Mouse (Mus musculus) lung, embryonic 16.5 days (tissue): ENCODE measurements around the gene Ccdc151. TPM values are rescaled to one million over a fixed set of nuclear protein-coding genes. Genes with fewer than 3 reads are reported as not detected.
A peak's percentile ranks its signal among the peaks of the same experiment; 100 is the strongest.

Experiments
- ATAC-seq: fragments of 200-750 bp; cut with Nextera tagmentation; 2 replicates; pipeline ENCODE4 v1.8.0; 2017; ENCODE audit warnings: low read depth, mild to moderate bottlenecking, moderate library complexity
- H3K27ac ChIP-seq: fragments of 300-500 bp; sonication (generic); 2 replicates; pipeline ENCODE4 v1.5.1; 2014; ENCODE audit warnings: mild to moderate bottlenecking, control low read depth, low read length
- H3K27me3 ChIP-seq: fragments of 300-500 bp; sonication (generic); 2 replicates; pipeline ENCODE4 v1.6.1; 2014; ENCODE audit warnings: low read depth, low read length, mixed read lengths; ENCODE audit not compliant: control insufficient read depth, insufficient read depth
- H3K36me3 ChIP-seq: fragments of 300-500 bp; sonication (generic); 2 replicates; pipeline ENCODE4 v1.6.1; 2014; ENCODE audit warnings: low read length; ENCODE audit not compliant: control insufficient read depth, insufficient read depth
- H3K4me1 ChIP-seq: fragments of 300-500 bp; sonication (generic); replicated peaks from 2 replicates; pipeline ENCODE4 v1.6.1; 2014; ENCODE audit warnings: low read length, mixed read lengths; ENCODE audit not compliant: control insufficient read depth, insufficient read depth
- H3K4me2 ChIP-seq: fragments of 300-500 bp; sonication (generic); 2 replicates; pipeline ENCODE4 v1.6.1; 2014; ENCODE audit warnings: low read depth, low read length, control low read depth
- H3K4me3 ChIP-seq: fragments of 300-500 bp; sonication (generic); 2 replicates; pipeline ENCODE4 v1.5.1; 2014; ENCODE audit warnings: mild to moderate bottlenecking, low read length, control low read depth
- H3K9ac ChIP-seq: fragments of 300-500 bp; sonication (generic); 2 replicates; pipeline ENCODE4 v1.6.1; 2014; ENCODE audit warnings: low read length, control low read depth
- H3K9me3 ChIP-seq: fragments of 300-500 bp; sonication (generic); 2 replicates; pipeline ENCODE4 v1.6.1; 2016; ENCODE audit warnings: low read length; ENCODE audit not compliant: control insufficient read depth
- WGBS: fragments of 180-500 bp; shearing (Covaris S2); extraction: QIAGEN DNeasy Blood & Tissue Kit; methylation state at CpG from one replicate; pipeline ENCODE4 v1.1.7; 2014; 5-methylcytosine and 5-hydroxymethylcytosine counted together
- polyA plus RNA-seq: library from polyadenylated mRNA; unstranded; fragments of >200 nt; fragmentation: Nextera tagmentation; extraction: Ambion mirVana; gene quantifications from 2 replicates; pipeline ENCODE4 v1.2.1, GENCODE M21; 2015

Gene Ccdc151
- polyA plus RNA-seq, 1 experiment from 2014 or later, result 6.6 TPM

DNA sequence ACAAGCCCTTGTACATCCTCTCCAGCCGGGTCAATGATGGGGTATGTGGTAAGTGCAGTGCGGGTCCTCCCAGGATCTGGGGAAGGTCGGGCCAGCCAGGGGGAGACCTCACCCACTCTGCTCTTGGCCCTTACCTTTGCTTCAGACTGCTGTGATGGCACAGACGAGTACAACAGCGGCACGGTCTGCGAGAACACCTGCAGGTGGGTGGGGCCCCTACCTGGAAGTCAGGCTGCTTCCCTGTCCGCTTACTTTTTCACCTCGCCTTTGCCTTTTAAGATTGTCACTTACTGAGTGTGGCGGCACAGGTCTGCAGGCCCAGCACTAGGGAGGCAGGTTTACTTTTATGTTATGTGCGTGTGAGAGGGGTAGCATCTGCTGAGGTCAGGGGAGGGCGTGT lies 2.1 kb upstream of the Ccdc151 start:
- H3K4me3 ChIP-seq, result no peak overlapping the region
- H3K4me1 ChIP-seq, result peaks cover 12% of the 10 kb centered on the region
- H3K36me3 ChIP-seq, result peaks cover 38% of the 10 kb centered on the region
- no peaks in the 10 kb centered on the region for H3K9me3 ChIP-seq
- no peak for ATAC-seq
- H3K27ac ChIP-seq, result no peak overlapping the region
- H3K4me2 ChIP-seq, result no peak overlapping the region
- 90% methylated on average over 12 of the region's 12 CpGs for WGBS
- H3K27me3 ChIP-seq, result no peaks in the 10 kb centered on the region
- no peak overlapping the region for H3K9ac ChIP-seq

- peak overlapping the region; percentile 71 for H3K4me2 ChIP-seq
- H3K9me3 ChIP-seq, result no peaks in the 10 kb centered on the region
- no peaks in the 10 kb centered on the region; the same call in 1 of the 2 replicates for H3K27me3 ChIP-seq
- H3K27ac ChIP-seq, result peak overlapping the region; percentile 29; the same call in 1 of the 2 replicates
- under 1% methylated on average over 18 of the region's 18 CpGs for WGBS
- peak; percentile 6; the same call in 1 of the 2 replicates for ATAC-seq
- H3K9ac ChIP-seq, result peak overlapping the region; percentile 75
- H3K4me3 ChIP-seq, result peak overlapping the region; percentile 71
- H3K36me3 ChIP-seq, result peaks cover 27% of the 10 kb centered on the region
- peaks cover 12% of the 10 kb centered on the region for H3K4me1 ChIP-seq
Observed at GRCm38 (mm10) chr9:22003163-22003554, 725 bp upstream of the Ccdc151 start.

- Histone ChIP-seq H3K36me3 (peaks cover 15% of the 10 kb centered on the region), H3K4me3 (no peak overlapping the region), H3K9me3 (no peaks in the 10 kb centered on the region), H3K27me3 (no peaks in the 10 kb centered on the region; the same call in 1 of the 2 replicates), H3K27ac (no peak overlapping the region), H3K4me1 (peaks cover 12% of the 10 kb centered on the region), H3K4me2 (no peak overlapping the region), H3K9ac (no peak overlapping the region)
- no peak for ATAC-seq
- 88% methylated on average over 4 of the region's 4 CpGs for WGBS
Observed at GRCm38 (mm10) chr9:22001633-22002032, 801 bp downstream of the Ccdc151 start.

- H3K9ac ChIP-seq, result no peak overlapping the region
- no peak overlapping the region for H3K27ac ChIP-seq
- H3K4me2 ChIP-seq, result no peak overlapping the region
- peaks cover 10% of the 10 kb centered on the region for H3K36me3 ChIP-seq
- ATAC-seq, result no peak
- peaks cover 12% of the 10 kb centered on the region for H3K4me1 ChIP-seq
- no peaks in the 10 kb centered on the region for H3K9me3 ChIP-seq
- no peaks in the 10 kb centered on the region; the same call in 1 of the 2 replicates for H3K27me3 ChIP-seq
- H3K4me3 ChIP-seq, result no peak overlapping the region
- WGBS, result 84% methylated on average over 6 of the region's 6 CpGs
Observed at GRCm38 (mm10) chr9:22000296-22000695, 2.1 kb downstream of the Ccdc151 start.

GRCm38 (mm10) chr9:21996178-21996867 lies 6.1 kb downstream of the Ccdc151 start:
- Histone ChIP-seq H3K4me1 (no peaks in the 10 kb centered on the region), H3K27me3 (peaks cover 9% of the 10 kb centered on the region), H3K36me3 (no peaks in the 10 kb centered on the region), H3K4me3 (no peak overlapping the region), H3K9me3 (no peaks in the 10 kb centered on the region), H3K4me2 (no peak overlapping the region), H3K9ac (no peak overlapping the region), H3K27ac (no peak overlapping the region)
- 80% methylated on average over 3 of the region's 3 CpGs for WGBS
- no peak for ATAC-seq

GRCm38 (mm10) chr9:21992227-21992626 lies 10.2 kb downstream of the Ccdc151 start:
- peaks cover 49% of the 10 kb centered on the region for H3K27me3 ChIP-seq
- no peak overlapping the region for H3K9ac ChIP-seq
- H3K4me2 ChIP-seq, result no peak overlapping the region
- WGBS, result 74% methylated on average over 4 of the region's 4 CpGs
- no peak overlapping the region for H3K4me3 ChIP-seq
- ATAC-seq, result no peak
- H3K27ac ChIP-seq, result no peak overlapping the region
- no peaks in the 10 kb centered on the region for H3K9me3 ChIP-seq
- peaks cover 7% of the 10 kb centered on the region for H3K4me1 ChIP-seq
- H3K36me3 ChIP-seq, result no peaks in the 10 kb centered on the region

DNA sequence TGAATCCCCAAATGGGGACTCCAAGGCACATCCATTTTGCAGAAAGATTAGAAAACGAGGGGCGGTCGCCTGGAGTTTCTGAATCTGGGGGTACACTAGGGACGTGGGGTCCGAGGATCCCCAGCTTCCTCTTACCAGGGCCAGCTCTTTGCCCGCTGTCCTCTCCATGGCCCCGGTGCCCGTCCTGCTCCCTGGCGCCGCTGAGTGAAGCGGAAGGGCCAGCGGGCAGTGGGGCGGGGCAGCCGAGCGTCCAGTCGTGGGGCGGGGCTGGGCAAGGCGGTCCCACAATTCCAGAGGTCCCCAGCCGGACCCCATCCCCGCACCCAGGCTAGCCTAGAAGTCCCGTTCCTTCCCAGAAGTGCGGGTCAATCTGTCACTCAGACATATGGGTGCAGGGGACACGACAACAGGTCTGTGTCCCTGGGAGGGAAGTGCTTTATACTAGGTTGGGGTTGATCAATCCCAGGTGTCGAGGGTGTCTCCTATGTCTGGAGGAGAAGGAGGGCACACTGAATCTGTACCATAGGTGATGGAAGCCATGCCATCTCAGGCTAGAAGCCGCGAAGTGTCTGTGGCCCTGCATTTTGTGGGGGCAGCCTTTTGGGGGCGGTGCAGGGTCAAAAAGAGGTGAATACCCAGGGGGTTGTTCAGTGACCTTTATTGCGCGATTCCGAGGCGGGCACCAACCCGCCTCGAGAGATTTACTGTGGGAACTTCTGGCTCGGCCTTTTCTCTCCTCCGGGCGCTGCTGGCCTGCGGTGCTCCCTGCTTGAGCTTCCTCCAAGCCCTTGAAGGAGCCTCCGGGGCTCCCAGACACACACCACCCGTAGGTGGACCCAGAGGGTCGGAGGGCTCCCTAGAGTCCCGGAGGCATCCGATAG lies 13.0 kb downstream of the Ccdc151 start, which contains the start of gene Rgl3:
Rgl3 (minus strand) TSS at position 217 of the 881 bp plus-strand sequence.
- peaks cover 51% of the 10 kb centered on the region for H3K27me3 ChIP-seq
- ATAC-seq, result peak; percentile 85

GRCm38 (mm10) chr9:21988421-21989101 lies 13.9 kb downstream of the Ccdc151 start:
- Histone ChIP-seq H3K9ac (peak overlapping the region; percentile 54), H3K4me3 (peak overlapping the region; percentile 56), H3K9me3 (no peaks in the 10 kb centered on the region), H3K4me1 (peaks cover 7% of the 10 kb centered on the region), H3K27me3 (peaks cover 51% of the 10 kb centered on the region), H3K4me2 (peak overlapping the region; percentile 77), H3K36me3 (no peaks in the 10 kb centered on the region), H3K27ac (no peak overlapping the region)
- under 1% methylated on average over 32 of the region's 32 CpGs for WGBS
- peak; percentile 63 for ATAC-seq

More for the DNA sequence above, 13.0 kb downstream of the Ccdc151 start, which contains the start of gene Rgl3:
- H3K4me3 ChIP-seq, result peak within 1 kb of the TSS; percentile 56
- WGBS, result under 1% methylated on average over 42 of the region's 42 CpGs
- no peaks in the 10 kb centered on the region for H3K9me3 ChIP-seq
- peak within 1 kb of the TSS; percentile 77 for H3K4me2 ChIP-seq
- peak within 1 kb of the TSS; percentile 54 for H3K9ac ChIP-seq
- H3K27ac ChIP-seq, result no peak within 1 kb of the TSS
- no peaks in the 10 kb centered on the region for H3K36me3 ChIP-seq
- H3K4me1 ChIP-seq, result peaks cover 7% of the 10 kb centered on the region
